Mouse (Mus musculus) CH12.LX (cell line): Measurements from ENCODE around the gene Tex29.

Experiments
- CTCF ChIP-seq, 2 experiments: IDR thresholded peaks in 1 of 2; conservative IDR thresholded peaks in 1 of 2; 2 replicates each; pipeline ENCODE4 v1.5.1; 2011 to 2012; ENCODE audit warnings: low read depth in 2 of 2, low read length in 2 of 2, improper control_type of control experiment in 1 of 2, inconsistent platforms in 1 of 2, mild to moderate bottlenecking in 1 of 2, moderate library complexity in 1 of 2
- MEF2A ChIP-seq: IDR thresholded peaks from 2 replicates; pipeline ENCODE4 v1.6.1; 2014; ENCODE audit warnings: low read depth, mild to moderate bottlenecking, inconsistent platforms, low read length, improper control_type of control experiment, borderline replicate concordance

DNA sequence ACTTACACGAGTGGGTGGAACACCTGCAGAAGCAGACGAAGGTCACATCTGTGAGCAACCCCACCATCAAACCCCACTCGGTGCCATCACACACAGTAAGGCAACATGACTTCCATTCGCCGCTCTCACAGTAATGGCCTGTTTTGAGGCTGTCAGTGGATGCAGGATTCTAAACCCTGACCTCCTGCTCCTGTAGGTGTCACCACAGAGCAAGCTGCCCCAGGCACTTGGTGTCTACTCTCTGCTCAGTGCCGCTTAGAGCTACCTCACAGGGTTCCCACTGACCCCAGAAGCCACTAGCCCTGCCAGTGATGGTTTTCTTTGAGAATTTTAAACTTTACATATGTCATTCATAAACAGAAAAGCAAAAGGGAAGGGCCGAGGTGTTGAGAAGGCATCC, 25.1 kb upstream of the Tex29 start:
- TF ChIP-seq CTCF (conservative IDR thresholded peaks at IDR 0.05 in 1 of 2, IDR thresholded peaks at IDR 0.05 in 1 of 2; ENCODE audit: low read depth in 2 of 2, low read length in 2 of 2) (peak in 1 of 2 experiments; percentile 14; a peak in 2 of 4 replicates), MEF2A (no peak)
